Mouse (Mus musculus): ENCODE measurements at regions not wholly inside any gene's neighbourhood (a gene's known extent, or its start where the extent isn't known, plus 50 kb on each side); places are given as distances from the start of the nearest gene placed in this dataset.

DNA sequence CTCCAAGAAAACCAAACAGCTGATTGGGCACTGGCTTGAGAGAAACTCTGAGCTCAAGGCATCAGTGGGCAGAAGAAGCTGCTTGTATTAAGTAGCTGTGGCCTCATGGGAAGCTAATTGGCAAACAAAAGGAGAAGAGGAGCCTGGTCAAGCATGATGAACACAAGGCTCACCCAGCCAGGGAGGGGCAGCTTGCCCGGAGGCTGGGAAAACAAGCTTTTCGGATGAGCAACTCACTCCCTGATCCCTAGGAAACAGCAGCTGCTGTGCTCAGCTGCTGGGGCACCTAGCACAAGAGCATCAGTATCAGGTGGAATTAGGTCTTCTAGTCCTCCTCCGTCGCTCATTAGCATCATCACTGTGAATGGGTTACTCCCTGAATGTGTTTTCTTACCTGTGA lies 405.6 kb upstream of the Kdm8 start:
- TF ChIP-seq CTCF (IDR thresholded peaks at IDR 0.05): no peak
- intact Hi-C loops (cut with DNase I): no loop called here
- H3K27ac ChIP-seq: no peak overlapping the region
- no peak overlapping the region for H3K4me3 ChIP-seq
- DNase-seq (ENCODE audit: extremely low spot score in 1 of 2, low spot score in 2 of 2): no peak

DNA sequence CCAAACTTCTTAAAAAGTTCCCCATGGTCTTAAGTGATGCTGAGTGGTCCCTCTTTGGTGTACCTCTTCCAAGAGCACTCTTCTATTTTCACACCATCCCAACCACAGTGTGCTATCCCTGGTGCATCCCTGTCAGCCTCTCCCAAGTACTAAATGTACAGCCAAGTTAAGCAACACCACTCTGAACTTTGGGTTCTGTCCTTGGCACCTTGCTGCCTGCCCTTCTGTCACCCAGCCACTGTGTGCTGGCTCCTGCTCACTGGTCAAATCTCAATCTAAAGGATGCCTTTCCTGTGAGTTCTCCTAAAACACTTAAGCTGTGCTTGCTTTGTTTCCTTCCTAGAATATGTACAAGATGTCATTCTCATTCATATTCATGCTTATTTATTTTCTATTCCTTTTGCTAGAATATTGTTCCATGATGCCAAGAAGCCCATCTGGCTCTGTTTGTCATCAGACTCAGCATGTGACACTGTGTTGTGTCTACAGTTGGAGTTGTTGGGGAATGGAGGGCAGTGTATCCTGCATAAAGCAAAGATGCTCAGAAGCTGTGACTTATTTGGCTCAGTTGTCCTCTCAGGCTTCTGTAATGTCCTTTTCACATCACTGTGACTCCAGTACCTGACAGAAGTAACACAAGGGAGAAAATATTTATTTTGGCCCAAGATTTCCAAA lies 388.4 kb upstream of the Kdm8 start:
- no peak for DNase-seq (ENCODE audit: extremely low spot score in 1 of 2, low spot score in 2 of 2)
- TF ChIP-seq CTCF (IDR thresholded peaks at IDR 0.05): no peak
- Histone ChIP-seq H3K4me3 (no peak overlapping the region), H3K27ac (no peak overlapping the region)
- intact Hi-C loops (cut with DNase I): no loop called here

DNA sequence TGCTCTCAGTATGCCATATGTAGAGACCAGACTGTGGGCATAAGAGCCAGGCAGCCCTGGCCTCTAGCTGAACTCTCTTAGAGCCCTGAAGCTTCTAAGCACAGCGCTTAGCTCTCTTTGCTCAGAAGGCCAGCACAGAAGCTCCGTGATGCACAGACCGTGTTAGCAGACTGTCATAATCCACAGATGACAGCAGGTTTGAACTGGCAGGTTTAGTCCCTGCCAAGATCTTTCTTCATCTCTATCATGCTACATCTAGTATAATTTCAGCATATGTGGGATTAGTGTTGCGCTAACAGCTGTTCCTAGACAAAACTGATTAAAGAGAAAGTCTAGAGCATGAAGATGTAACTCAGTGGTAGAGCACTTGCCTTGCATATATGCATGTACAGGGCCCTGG lies 342.0 kb upstream of the Kdm8 start:
- intact Hi-C loops (cut with DNase I): no loop called here
- no peak for DNase-seq (ENCODE audit: extremely low spot score in 1 of 2, low spot score in 2 of 2)
- no peak for TF ChIP-seq CTCF (IDR thresholded peaks at IDR 0.05)
- no peak overlapping the region for H3K4me3 ChIP-seq
- H3K27ac ChIP-seq: no peak overlapping the region

DNA sequence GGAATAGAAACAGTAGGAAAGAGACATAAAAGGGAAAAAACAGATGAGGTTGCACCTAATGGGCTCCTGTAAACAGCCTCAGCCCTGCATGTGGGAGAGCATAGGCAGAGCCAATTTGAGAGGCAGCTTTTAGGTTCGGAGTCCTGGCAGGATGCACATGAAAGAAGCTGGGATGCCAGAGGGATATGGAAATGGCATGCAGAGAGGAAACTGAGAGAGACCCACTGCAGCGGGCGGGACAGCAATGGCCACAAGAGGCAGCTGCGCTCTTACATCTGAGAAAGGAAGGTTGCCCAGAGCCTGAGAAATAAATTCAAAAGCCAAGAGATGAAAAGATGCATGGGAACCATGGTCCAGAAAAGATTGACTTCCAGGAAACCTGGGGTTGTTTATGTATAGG lies 340.5 kb upstream of the Kdm8 start:
- no peak for DNase-seq (ENCODE audit: extremely low spot score in 1 of 2, low spot score in 2 of 2)
- H3K4me3 ChIP-seq: no peak overlapping the region
- H3K27ac ChIP-seq: no peak overlapping the region
- TF ChIP-seq CTCF (IDR thresholded peaks at IDR 0.05): no peak; the same call in 1 of the 2 replicates
- intact Hi-C loops (cut with DNase I): no loop called here

DNA sequence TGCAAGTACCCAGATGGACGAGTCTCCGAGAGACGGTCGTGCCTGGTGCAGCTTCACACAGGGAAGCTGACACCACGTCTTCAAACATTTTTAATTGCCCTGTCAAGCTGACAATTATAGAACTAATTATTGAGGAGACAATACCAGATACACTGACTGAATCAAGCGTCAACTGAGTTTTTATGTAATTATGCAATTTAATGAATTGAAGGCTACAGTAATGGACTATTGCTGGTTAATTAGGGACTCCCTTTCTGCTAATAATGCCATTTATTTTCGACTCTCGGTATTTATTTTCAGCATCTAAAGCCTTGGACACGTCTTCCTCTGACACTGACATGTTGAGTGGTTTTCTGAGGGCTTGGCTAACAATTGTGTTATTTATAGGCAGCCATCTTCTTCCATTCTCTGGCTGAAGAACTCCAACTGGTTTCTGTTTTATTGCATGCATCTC lies 331.6 kb upstream of the Kdm8 start:
- DNase-seq (ENCODE audit: extremely low spot score in 1 of 2, low spot score in 2 of 2): no peak
- Histone ChIP-seq H3K4me3 (no peak overlapping the region), H3K27ac (no peak overlapping the region)
- intact Hi-C loops (cut with DNase I): loop anchor here (10.0 kb wide), 1 partner anchor 178 kb away; no protein-coding TSS in a partner anchor
- TF ChIP-seq CTCF (IDR thresholded peaks at IDR 0.05): no peak

DNA sequence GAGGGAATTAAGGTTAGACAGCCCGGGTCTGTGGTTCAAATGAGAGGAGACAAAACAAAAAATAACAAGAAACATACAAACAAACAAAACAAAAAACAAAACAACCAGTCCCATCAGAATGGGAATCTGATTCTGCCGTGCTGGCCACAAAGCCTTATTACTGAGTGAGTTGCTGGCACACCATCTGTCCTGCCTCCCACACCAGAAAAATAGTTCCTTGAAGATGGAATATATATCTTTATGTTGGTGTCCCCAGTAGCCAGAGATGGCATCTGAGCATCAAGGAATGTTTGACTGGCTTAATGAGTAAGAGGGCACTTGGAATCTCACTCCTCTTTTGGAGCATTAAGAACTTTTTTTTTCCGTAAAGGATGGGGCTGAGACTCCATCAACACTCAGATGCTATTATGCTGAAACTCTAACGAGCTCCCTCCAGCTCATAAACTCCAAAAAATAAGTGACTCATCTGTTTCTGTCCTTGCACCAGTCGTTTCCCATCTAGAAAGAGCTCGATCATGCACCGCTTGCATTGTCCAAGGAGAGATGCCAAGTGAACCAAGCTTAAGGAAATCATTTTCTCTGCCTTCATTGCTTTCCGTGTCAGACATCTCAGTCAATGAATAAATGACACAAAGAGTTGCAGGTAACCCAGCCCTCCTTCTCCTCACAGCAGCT lies 329.0 kb upstream of the Kdm8 start:
- Histone ChIP-seq H3K27ac (no peak overlapping the region), H3K4me3 (no peak overlapping the region)
- TF ChIP-seq CTCF (IDR thresholded peaks at IDR 0.05): no peak
- no peak for DNase-seq (ENCODE audit: extremely low spot score in 1 of 2, low spot score in 2 of 2)
- intact Hi-C loops (cut with DNase I): loop anchor here (2.0 to 10.0 kb wide), 6 partner anchors 118 to 368 kb away; no protein-coding TSS in a partner anchor

DNA sequence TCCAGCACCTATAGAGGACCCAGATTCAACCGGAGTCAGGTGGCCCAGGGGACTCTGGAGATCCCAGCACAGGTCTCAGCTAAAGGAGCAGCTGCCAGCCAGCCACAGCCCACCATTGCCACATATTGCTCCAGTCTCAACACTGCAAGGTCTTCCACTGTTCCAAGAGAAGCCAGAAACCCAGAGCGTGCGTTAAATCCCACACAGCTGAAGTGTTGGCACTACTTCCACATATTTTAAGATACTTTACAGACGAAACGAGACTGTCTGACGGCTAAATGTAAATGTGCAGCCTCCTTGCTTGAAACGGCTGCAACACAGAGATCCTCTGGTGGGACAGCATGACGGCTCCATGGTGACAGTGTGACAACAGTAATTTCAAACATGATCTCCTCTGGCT lies 327.3 kb upstream of the Kdm8 start:
- no peak overlapping the region for H3K4me3 ChIP-seq
- no peak overlapping the region for H3K27ac ChIP-seq
- intact Hi-C loops (cut with DNase I): loop anchor here (2.0 to 10.0 kb wide), 6 partner anchors 120 to 370 kb away; no protein-coding TSS in a partner anchor
- no peak for TF ChIP-seq CTCF (IDR thresholded peaks at IDR 0.05)
- DNase-seq (ENCODE audit: extremely low spot score in 1 of 2, low spot score in 2 of 2): peak; percentile 17 to 25

DNA sequence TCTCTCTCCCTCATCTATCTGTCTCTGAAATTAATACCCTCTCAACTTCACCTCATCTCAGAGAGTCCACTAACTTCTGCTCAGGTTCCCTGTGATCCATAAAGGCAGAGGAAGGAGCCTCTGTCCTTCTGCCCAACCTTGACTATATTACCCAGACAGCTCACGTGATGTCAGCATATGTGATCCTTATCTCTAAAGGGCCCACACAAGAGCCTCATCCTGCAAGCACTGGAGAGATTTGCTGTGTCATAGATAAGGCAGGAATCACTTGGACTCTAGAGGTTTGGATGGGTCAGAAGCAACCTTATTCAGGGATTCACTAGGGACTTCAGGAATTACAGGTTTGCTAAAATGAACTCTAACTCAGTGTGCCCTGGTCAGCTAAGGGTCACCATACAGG lies 315.3 kb upstream of the Kdm8 start:
- DNase-seq (ENCODE audit: extremely low spot score in 1 of 2, low spot score in 2 of 2): no peak
- no peak for TF ChIP-seq CTCF (IDR thresholded peaks at IDR 0.05)
- Histone ChIP-seq H3K4me3 (no peak overlapping the region), H3K27ac (no peak overlapping the region)
- intact Hi-C loops (cut with DNase I): no loop called here

DNA sequence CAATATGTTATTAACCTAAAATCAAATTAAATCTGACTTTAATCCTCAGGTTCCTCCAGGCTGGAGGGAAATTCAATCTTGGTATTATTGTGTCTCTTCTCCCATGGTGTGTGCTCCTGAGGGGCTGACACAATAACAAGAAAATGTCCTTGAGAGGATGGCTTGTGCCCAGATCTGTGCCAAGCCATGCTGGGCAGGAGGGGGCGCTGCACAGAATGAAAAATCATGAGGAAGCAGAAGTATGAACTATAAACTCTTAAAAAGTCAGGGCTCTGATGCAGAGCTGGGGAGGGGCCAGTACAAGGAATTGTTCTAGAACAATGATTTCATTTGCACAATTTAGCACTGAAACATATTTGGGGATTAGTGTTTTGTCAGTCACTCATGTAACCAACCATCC lies 312.5 kb upstream of the Kdm8 start:
- H3K4me3 ChIP-seq: no peak overlapping the region
- no peak overlapping the region for H3K27ac ChIP-seq
- no peak for DNase-seq (ENCODE audit: extremely low spot score in 1 of 2, low spot score in 2 of 2)
- TF ChIP-seq CTCF (IDR thresholded peaks at IDR 0.05): no peak
- intact Hi-C loops (cut with DNase I): no loop called here

DNA sequence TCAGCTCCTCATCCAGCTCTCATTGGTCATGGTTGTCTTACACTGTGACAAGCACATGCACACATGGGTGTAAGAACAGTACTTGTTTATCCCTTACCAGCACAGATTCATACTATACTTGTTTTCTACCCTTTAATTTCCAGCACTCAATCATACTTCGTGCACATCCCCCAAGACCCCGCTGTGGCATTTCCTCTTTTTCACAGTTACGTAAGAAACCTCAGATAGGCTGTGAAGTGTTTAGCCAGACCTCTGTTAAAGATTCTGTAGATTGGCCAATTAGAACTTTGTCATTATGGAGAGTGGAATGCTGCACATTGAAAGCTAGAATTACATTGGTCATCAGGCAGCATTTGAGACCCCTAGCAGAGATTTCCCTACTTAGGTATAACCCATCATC lies 305.9 kb upstream of the Kdm8 start:
- TF ChIP-seq CTCF (IDR thresholded peaks at IDR 0.05): no peak
- DNase-seq (ENCODE audit: extremely low spot score in 1 of 2, low spot score in 2 of 2): no peak
- intact Hi-C loops (cut with DNase I): no loop called here
- H3K4me3 ChIP-seq: no peak overlapping the region
- no peak overlapping the region for H3K27ac ChIP-seq

DNA sequence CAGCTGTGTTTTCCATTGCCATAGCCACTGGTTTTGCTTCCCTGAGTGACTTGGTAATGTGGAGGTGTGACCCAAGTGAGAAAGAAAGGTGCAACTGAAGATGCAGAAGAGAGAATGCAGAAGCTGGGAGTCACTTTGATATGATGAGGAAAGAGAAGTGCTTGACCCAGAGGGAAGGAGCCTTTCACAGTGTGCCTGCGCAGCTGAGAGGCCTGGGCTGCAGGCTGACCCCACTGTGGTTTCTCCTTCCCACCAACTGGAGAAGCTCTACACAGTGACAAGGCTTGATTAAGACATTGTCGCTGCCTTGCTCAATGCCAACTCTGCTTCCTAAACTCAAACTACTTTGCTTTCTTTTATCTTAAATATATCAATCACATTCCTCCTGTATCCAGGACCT lies 305.3 kb upstream of the Kdm8 start:
- intact Hi-C loops (cut with DNase I): no loop called here
- DNase-seq (ENCODE audit: extremely low spot score in 1 of 2, low spot score in 2 of 2): no peak
- TF ChIP-seq CTCF (IDR thresholded peaks at IDR 0.05): no peak
- Histone ChIP-seq H3K27ac (no peak overlapping the region), H3K4me3 (no peak overlapping the region)

DNA sequence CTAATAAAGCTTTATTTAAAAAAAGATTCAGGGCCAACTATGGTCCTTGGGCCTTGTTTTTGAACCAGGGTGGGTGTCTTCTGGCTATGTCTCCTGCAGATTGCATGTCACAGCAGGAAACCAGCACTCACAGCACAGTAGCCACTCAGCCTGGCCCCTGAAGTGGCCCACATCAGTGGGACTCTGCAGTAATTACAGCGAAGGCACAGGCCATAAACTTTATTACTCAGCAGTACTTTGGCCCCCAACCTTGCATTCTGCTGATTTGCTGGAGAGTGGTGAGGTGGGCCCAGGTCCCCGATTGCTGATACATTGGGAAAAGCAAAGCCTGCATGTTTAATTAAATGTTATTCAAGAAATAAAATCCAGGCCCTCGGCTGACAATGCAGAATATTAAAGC lies 303.6 kb upstream of the Kdm8 start:
- Histone ChIP-seq H3K4me3 (no peak overlapping the region), H3K27ac (no peak overlapping the region)
- DNase-seq (ENCODE audit: extremely low spot score in 1 of 2, low spot score in 2 of 2): no peak
- intact Hi-C loops (cut with DNase I): no loop called here
- no peak for TF ChIP-seq CTCF (IDR thresholded peaks at IDR 0.05)

DNA sequence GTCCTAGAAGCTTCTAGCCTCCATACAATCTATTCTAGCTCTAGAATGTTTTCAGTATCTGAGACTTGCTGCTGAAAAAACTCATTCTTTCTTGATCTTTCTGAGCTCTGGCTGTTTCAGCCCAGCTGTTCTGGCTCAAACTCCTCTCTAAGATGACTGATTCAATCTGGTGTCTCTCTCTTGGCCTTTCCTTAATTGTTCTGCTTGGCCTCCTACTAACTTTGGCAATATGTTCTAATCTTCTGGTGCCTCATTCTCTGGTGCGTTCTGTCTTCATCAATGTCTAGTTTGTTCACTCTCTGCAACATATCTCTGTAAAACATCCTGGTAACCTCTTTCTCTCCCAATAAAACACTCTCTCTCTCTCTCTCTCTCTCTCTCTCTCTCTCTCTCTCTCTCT lies 302.6 kb upstream of the Kdm8 start:
- H3K4me3 ChIP-seq: no peak overlapping the region
- no peak for DNase-seq (ENCODE audit: extremely low spot score in 1 of 2, low spot score in 2 of 2)
- no peak for TF ChIP-seq CTCF (IDR thresholded peaks at IDR 0.05)
- intact Hi-C loops (cut with DNase I): no loop called here
- no peak overlapping the region for H3K27ac ChIP-seq

All from left cerebral cortex, adult 2 months (tissue).